Mouse (Mus musculus) liver, embryonic 16.5 days (tissue): ENCODE measurements around the gene Necab2. TPM values are rescaled to one million over a fixed set of nuclear protein-coding genes. Genes with fewer than 3 reads are reported as not detected.

Source experiments
- ATAC-seq: fragments of 200-750 bp; cut with Nextera tagmentation; 2 replicates; pipeline ENCODE4 v1.8.0; 2017; ENCODE audit warnings: low read depth, mild to moderate bottlenecking, moderate number of reproducible peaks, moderate library complexity
- H3K27ac ChIP-seq: fragments of 300-500 bp; sonication (generic); 2 replicates; pipeline ENCODE4 v1.5.1; 2014; ENCODE audit warnings: mild to moderate bottlenecking, low read length
- H3K27me3 ChIP-seq: fragments of 300-500 bp; sonication (generic); 2 replicates; pipeline ENCODE4 v1.6.1; 2014; ENCODE audit warnings: low read depth, low read length, mixed read lengths; ENCODE audit not compliant: control insufficient read depth, insufficient read depth
- H3K36me3 ChIP-seq: fragments of 300-500 bp; sonication (generic); 2 replicates; pipeline ENCODE4 v1.6.1; 2014; ENCODE audit warnings: mild to moderate bottlenecking; ENCODE audit not compliant: control insufficient read depth, insufficient read depth
- H3K4me1 ChIP-seq: fragments of 300-500 bp; sonication (generic); 2 replicates; pipeline ENCODE4 v1.6.1; 2014; ENCODE audit warnings: low read depth, low read length, mixed read lengths; ENCODE audit not compliant: control insufficient read depth
- H3K4me2 ChIP-seq: fragments of 300-500 bp; sonication (generic); 2 replicates; pipeline ENCODE4 v1.6.1; 2014; ENCODE audit warnings: low read depth, low read length, mixed read lengths
- H3K4me3 ChIP-seq: fragments of 300-500 bp; sonication (generic); 2 replicates; pipeline ENCODE4 v1.5.1; 2014; ENCODE audit warnings: low read depth, mild to moderate bottlenecking, low read length
- H3K9ac ChIP-seq: fragments of 300-500 bp; sonication (generic); 2 replicates; pipeline ENCODE4 v1.6.1; 2014; ENCODE audit warnings: low read depth, low read length
- H3K9me3 ChIP-seq: fragments of 300-500 bp; sonication (generic); replicated peaks from 2 replicates; pipeline ENCODE4 v1.6.1; 2016; ENCODE audit warnings: low read length; ENCODE audit not compliant: control insufficient read depth
- WGBS: fragments of 180-500 bp; shearing (Covaris S2); extraction: QIAGEN DNeasy Blood & Tissue Kit; methylation state at CpG from one replicate; pipeline ENCODE4 v1.1.7; 2014; ENCODE audit not compliant: insufficient replicate concordance; 5-methylcytosine and 5-hydroxymethylcytosine counted together
- polyA plus RNA-seq: library from polyadenylated mRNA; unstranded; fragments of >200 nt; fragmentation: Nextera tagmentation; extraction: Ambion mirVana; gene quantifications from 2 replicates; pipeline ENCODE4 v1.2.1, GENCODE M21; 2015

Gene Necab2
- polyA plus RNA-seq, 1 experiment from 2014 or later, result 0.04 TPM

DNA sequence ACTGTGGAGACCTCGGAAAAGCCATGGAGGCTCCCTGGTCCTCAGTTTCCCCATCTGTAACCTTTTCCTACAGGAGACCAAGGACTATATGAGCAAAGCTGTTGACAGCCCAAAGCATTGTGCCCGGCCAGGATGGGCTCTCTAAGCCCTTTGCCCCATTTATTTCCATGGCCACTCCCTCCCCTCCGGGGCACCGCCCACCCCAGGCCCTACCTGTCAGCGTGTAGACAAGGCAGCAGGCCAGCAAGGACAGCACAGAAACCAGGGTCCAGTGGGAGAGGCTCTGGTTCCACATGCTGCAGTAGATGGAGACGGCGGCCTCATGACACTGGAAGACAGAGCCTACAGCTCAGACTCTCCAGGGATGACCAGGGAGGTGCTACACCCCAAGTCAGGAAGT, 40.6 kb downstream of the Necab2 start:
- Histone ChIP-seq H3K27me3 (no peaks in the 10 kb centered on the region; the same call in 1 of the 2 replicates), H3K36me3 (no peaks in the 10 kb centered on the region), H3K4me3 (no peak overlapping the region), H3K4me2 (no peak overlapping the region), H3K4me1 (peaks cover 3% of the 10 kb centered on the region), H3K9me3 (no peaks in the 10 kb centered on the region), H3K27ac (no peak overlapping the region), H3K9ac (no peak overlapping the region)
- no peak for ATAC-seq
- 66% methylated on average over 7 of the region's 7 CpGs for WGBS

DNA sequence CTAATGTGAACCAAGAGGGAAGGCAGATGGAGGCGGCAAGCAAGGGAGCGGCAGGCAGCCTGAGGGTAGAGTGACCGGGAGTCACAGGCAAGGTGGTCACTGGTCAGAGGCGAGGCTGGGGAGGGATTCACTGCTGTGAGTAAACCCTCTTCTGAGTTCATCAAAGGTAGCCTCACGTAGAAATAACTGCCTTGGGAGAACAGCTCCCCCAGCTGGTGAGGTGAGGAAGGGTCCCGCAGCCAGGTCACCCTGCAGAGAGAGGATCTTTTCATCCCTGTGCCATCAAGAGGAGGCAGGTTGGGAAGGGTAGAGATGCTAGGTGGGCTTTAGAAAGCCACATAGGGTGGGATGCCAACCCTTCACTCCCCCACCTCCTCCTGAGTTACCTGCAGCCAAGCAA, 50.3 kb downstream of the Necab2 start:
- 23% methylated on average over 6 of the region's 6 CpGs for WGBS
- ATAC-seq, result no peak

DNA sequence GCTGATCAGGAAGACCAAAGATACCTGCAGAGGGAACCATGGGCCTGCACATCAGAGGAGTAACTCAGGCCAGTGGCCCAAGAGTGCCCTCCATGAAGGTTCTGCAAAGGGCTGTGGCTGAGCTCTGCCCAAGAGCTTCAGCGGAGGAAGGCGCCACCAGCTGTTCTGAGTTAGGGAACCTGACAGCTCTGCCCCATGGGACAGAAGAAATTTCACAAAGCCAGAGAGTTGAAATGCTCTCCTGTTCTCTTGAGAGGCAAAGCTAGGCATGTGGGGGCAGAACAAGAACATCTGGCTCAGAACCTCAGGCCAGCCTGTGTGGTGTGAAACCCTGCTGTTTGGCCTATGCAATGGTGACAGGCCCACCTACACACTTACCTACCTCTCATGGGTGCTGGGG, 53.3 kb downstream of the Necab2 start:
- no peaks in the 10 kb centered on the region for H3K36me3 ChIP-seq
- H3K4me3 ChIP-seq, result no peak overlapping the region
- H3K9ac ChIP-seq, result no peak overlapping the region
- WGBS, result 83% methylated on average over 2 of the region's 2 CpGs
- ATAC-seq, result no peak
- H3K4me1 ChIP-seq, result no peaks in the 10 kb centered on the region
- no peaks in the 10 kb centered on the region; the same call in 1 of the 2 replicates for H3K27me3 ChIP-seq
- no peaks in the 10 kb centered on the region for H3K9me3 ChIP-seq
- H3K4me2 ChIP-seq, result no peak overlapping the region
- no peak overlapping the region for H3K27ac ChIP-seq

More for the DNA sequence above, 50.3 kb downstream of the Necab2 start:
- Histone ChIP-seq H3K4me1 (no peaks in the 10 kb centered on the region), H3K4me2 (no peak overlapping the region), H3K27me3 (no peaks in the 10 kb centered on the region; the same call in none of the 2 replicates), H3K27ac (no peak overlapping the region), H3K4me3 (no peak overlapping the region), H3K9me3 (no peaks in the 10 kb centered on the region), H3K36me3 (no peaks in the 10 kb centered on the region), H3K9ac (no peak overlapping the region)

DNA sequence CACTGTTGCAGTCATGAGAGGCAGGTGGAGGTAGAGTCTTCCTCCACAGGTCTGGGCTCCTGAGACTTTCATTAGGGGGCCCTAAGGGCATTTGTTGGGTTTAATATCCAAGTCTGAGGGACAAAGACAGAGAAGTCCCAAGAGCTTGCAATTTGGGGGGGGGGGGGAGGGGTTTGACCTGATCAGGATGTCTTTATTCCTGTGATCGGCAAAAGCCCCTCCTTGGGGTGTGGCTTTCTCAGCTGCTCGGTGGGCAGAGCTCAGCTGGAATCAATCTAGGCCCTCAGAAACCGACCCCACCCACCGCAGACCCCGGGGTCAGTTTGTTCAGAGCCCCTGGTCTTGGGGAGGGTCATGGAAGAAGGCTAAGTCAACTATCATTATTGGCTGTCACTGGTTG, 55.1 kb downstream of the Necab2 start, which contains the start of gene Slc38a8:
Gene Slc38a8 (minus strand): TSS at position 101 of the 400 bp plus-strand sequence.
- Histone ChIP-seq H3K27me3 (no peaks in the 10 kb centered on the region; the same call in 1 of the 2 replicates), H3K4me2 (no peak within 1 kb of the TSS), H3K27ac (no peak within 1 kb of the TSS), H3K9me3 (no peaks in the 10 kb centered on the region), H3K36me3 (no peaks in the 10 kb centered on the region; the same call in 1 of the 2 replicates), H3K9ac (no peak within 1 kb of the TSS), H3K4me1 (no peaks in the 10 kb centered on the region), H3K4me3 (no peak within 1 kb of the TSS)
- WGBS, result 36% methylated on average over 5 of the region's 5 CpGs
- ATAC-seq, result no peak

DNA sequence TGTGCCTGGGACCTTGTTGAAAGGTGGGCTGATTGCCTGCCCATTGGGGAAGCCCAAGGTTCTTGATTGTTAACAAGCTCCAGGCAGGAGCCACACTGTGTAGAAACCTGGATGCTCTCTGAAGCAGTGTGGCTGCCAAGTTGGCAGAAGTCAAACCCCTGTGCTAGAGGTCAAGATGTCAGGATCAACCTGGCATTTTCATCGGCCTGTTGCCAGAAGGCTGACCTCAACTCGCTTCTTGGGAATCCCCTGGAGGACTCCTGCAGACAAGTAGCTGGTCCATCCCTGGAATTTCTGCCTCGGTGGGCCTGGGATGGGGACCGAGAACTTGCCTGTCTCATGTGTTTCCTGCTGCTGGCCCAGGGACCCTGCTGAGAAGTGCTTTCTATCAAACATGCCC, 55.6 kb downstream of the Necab2 start:
- no peak for ATAC-seq
- Histone ChIP-seq H3K9ac (no peak overlapping the region), H3K4me1 (no peaks in the 10 kb centered on the region), H3K4me3 (no peak overlapping the region), H3K4me2 (no peak overlapping the region), H3K27ac (no peak overlapping the region), H3K36me3 (no peaks in the 10 kb centered on the region; the same call in 1 of the 2 replicates), H3K27me3 (no peaks in the 10 kb centered on the region; the same call in 1 of the 2 replicates), H3K9me3 (no peaks in the 10 kb centered on the region)
- WGBS, result 50% methylated on average over 4 of the region's 4 CpGs

DNA sequence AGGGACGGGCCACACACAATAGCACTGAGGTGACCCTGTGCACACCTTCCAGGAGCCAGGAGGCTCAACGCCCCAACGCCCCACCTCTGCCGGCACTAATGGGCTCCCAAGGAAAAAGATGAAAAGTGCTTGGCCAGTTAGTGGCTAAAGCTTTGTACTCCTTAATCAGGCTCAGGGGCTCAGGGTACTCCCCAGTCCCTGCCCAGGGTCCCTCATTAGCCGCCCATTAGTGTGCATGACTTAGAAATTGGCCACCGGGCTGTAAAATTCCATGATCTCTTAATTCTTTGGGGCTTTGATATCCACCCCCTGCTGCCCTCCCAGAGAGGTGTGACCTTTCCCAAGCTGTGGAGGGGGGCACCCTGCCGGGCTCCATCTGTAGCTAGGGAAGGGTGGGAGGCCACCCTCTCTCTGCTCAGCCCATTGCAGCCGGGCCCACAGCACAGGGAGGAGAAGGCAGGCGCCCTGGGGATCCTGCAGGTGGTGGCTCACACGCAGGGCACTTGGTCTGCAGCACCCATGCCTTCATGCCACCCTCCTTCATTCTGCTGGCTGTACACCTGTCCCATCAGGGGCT, 56.8 kb downstream of the Necab2 start:
- no peak for ATAC-seq

DNA sequence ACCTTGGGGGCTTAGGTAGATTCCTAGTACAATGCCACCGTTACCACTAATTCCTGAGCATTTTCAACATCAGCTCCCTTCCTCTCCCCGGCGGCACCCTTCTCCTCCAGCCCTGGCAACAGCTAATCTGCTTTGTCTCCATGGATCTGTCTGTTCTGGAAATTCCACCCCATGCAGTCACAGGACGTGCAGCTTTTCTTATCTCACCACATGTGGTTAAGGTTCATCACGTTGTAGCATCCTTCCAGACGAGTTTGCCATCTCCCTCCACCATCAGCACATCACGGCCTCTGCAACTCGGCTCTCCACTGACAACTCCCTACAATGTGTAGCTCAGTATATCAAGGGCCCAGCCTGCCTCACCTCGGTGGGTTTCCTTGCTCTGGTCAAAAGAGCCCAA, 59.0 kb downstream of the Necab2 start:
- no peak overlapping the region for H3K27ac ChIP-seq

More for the DNA sequence above, 56.8 kb downstream of the Necab2 start:
- H3K4me1 ChIP-seq, result no peaks in the 10 kb centered on the region
- no peak overlapping the region for H3K4me2 ChIP-seq
- 60% methylated on average over 10 of the region's 10 CpGs for WGBS
- no peak overlapping the region for H3K27ac ChIP-seq
- peaks cover under 1% of the 10 kb centered on the region for H3K36me3 ChIP-seq
- no peak overlapping the region for H3K9ac ChIP-seq
- no peak overlapping the region for H3K4me3 ChIP-seq
- H3K9me3 ChIP-seq, result no peaks in the 10 kb centered on the region
- H3K27me3 ChIP-seq, result no peaks in the 10 kb centered on the region; the same call in 1 of the 2 replicates

DNA sequence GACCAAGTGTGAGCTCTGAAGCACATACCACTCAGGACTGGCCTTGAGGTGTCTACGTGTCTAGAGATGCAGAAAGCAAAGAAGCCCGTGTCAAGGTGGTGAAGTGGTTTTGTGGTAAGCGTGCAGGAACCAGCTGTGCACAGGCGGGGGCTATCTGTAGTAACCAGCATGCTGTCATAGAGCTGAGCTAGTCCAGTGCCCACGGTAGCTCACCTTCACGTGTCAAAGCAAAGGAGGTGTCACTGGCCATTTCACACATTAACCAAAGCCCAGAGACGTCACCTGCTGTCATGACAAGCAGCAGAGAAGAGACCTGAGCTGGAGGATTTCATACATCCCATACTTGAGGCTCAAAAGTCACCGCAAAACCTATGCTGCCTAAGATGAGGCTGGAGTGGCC, 59.6 kb downstream of the Necab2 start:
- H3K27ac ChIP-seq, result no peak overlapping the region
- no peak overlapping the region for H3K9ac ChIP-seq
- H3K4me1 ChIP-seq, result no peaks in the 10 kb centered on the region; the same call in 1 of the 2 replicates
- no peaks in the 10 kb centered on the region for H3K9me3 ChIP-seq
- H3K4me2 ChIP-seq, result no peak overlapping the region
- H3K4me3 ChIP-seq, result no peak overlapping the region
- H3K36me3 ChIP-seq, result peaks cover 20% of the 10 kb centered on the region
- WGBS, result 45% methylated on average over 8 of the region's 8 CpGs
- no peak for ATAC-seq
- no peaks in the 10 kb centered on the region; the same call in 1 of the 2 replicates for H3K27me3 ChIP-seq

More for the DNA sequence above, 59.0 kb downstream of the Necab2 start:
- H3K9ac ChIP-seq, result no peak overlapping the region
- H3K4me3 ChIP-seq, result no peak overlapping the region
- H3K27me3 ChIP-seq, result no peaks in the 10 kb centered on the region; the same call in 1 of the 2 replicates
- peaks cover 18% of the 10 kb centered on the region for H3K36me3 ChIP-seq
- ATAC-seq, result no peak
- no peaks in the 10 kb centered on the region; the same call in 1 of the 2 replicates for H3K4me1 ChIP-seq
- H3K4me2 ChIP-seq, result no peak overlapping the region
- no peaks in the 10 kb centered on the region for H3K9me3 ChIP-seq
- 32% methylated on average over 9 of the region's 9 CpGs for WGBS

DNA sequence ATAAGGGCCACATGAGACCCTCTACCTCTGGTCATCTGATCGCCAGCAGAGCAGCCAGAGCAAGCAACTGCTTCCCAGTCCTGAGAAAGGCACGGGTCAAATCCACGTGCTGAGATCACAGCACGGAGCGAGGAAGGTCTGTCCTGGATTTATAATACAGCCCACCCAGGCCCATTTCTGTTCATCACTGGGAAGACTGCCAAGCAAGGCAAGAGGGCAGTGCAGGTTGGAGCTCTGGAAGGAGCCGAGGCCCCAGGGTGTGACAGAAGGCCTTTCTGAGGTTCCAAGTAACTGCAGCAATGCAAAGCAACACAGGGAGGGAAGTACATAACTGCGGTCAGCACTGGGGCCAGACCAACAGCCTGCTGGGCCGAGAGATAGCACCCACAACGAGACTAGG, 64.0 kb downstream of the Necab2 start:
- H3K4me3 ChIP-seq, result no peak overlapping the region
- no peak overlapping the region for H3K27ac ChIP-seq
- no peaks in the 10 kb centered on the region for H3K9me3 ChIP-seq
- no peaks in the 10 kb centered on the region; the same call in 1 of the 2 replicates for H3K4me1 ChIP-seq
- no peak for ATAC-seq
- WGBS, result 85% methylated on average over 9 of the region's 9 CpGs
- no peak overlapping the region for H3K4me2 ChIP-seq
- no peaks in the 10 kb centered on the region for H3K27me3 ChIP-seq
- no peak overlapping the region for H3K9ac ChIP-seq
- peaks cover 34% of the 10 kb centered on the region for H3K36me3 ChIP-seq
